Mouse (Mus musculus): Measurements from ENCODE around the gene Tap1. TPM values are rescaled to one million over a fixed set of nuclear protein-coding genes. Genes with fewer than 3 reads are reported as not detected.

Gene Tap1
- polyA plus RNA-seq, 1 experiment = 0.06 TPM

DNA sequence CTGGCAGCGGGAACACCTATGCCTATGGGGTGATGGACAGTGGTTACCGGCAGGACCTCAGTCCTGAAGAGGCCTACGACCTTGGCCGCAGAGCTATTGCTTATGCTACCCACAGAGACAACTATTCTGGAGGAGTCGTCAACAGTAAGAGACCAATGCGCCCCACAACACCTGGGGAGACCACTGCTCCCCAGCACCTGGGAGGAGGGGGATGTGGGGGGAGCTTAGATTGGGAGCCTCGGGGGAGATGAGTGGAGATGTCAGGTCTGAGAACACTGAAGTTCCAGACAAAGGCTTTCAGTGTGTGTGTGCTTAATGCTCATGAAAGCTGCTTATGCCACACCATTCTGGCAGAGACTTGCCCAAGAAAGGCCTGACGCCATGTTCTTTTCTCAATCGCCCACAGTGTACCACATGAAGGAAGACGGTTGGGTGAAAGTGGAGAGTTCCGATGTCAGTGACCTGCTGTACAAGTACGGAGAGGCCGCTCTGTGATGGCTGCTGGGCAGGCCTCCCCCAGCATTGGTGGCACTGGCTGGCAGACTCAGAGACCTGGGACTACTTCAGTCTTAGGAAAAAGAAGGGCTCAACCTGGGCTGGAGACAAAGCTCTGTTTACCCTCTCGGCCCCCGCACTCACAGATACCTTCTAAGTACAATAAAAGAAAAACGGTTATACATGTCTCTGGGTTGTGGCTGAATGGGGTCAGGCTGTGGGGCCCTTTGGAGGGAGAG lies 13.6 kb downstream of the Tap1 start:
- no peak for TF ChIP-seq GATA1 (IDR thresholded peaks at IDR 0.05; ENCODE audit: low read length)
- no peak for TF ChIP-seq TAL1 (IDR thresholded peaks at IDR 0.05; ENCODE audit: low read length)
- peaks cover 38% of the 10 kb centered on the region for H3K4me1 ChIP-seq (ENCODE audit: control insufficient read depth)
- no peaks in the 10 kb centered on the region for H3K9me3 ChIP-seq (ENCODE audit: control insufficient read depth, low read length)
- H3K4me3 ChIP-seq (replicated peaks) = no peak overlapping the region
- H3K36me3 ChIP-seq (ENCODE audit: control insufficient read depth) = no peaks in the 10 kb centered on the region
- peaks cover 39% of the 10 kb centered on the region for H3K27me3 ChIP-seq (ENCODE audit: control insufficient read depth)

DNA sequence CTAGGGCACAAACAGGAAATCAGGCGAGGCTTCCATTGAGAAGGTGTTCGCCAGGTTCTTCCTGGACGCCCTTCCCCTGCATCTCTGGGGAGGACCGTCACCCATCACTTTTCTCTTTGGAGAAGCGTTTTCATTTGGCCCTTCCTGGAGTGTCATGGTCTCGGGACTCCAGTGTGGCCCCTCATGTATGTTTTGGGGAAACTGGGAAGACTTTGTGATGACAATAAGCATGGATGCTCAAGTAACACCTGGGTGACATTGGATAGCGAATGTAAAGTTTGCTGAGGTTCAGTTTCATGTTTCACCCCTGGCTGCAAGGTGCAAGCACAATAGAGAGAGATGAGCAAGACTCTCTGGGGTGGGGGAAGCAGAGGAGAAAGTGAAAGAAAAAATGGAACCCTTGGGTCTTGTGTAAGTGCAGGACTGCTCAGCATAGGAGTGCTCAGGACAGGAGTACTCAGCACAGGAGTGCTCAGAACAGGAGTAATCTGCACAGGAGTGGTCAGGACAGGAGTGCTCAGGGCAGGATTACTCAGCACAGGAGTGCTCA lies 14.2 kb downstream of the Tap1 start:
- H3K36me3 ChIP-seq (ENCODE audit: control insufficient read depth) = no peaks in the 10 kb centered on the region
- H3K4me3 ChIP-seq (replicated peaks) = no peak overlapping the region
- TF ChIP-seq TAL1 (IDR thresholded peaks at IDR 0.05; ENCODE audit: low read length) (no peak), GATA1 (IDR thresholded peaks at IDR 0.05; ENCODE audit: low read length) (no peak)
- H3K4me1 ChIP-seq (ENCODE audit: control insufficient read depth) = peaks cover 39% of the 10 kb centered on the region
- H3K27me3 ChIP-seq (ENCODE audit: control insufficient read depth) = peaks cover 32% of the 10 kb centered on the region
- H3K9me3 ChIP-seq (ENCODE audit: control insufficient read depth, low read length) = no peaks in the 10 kb centered on the region

DNA sequence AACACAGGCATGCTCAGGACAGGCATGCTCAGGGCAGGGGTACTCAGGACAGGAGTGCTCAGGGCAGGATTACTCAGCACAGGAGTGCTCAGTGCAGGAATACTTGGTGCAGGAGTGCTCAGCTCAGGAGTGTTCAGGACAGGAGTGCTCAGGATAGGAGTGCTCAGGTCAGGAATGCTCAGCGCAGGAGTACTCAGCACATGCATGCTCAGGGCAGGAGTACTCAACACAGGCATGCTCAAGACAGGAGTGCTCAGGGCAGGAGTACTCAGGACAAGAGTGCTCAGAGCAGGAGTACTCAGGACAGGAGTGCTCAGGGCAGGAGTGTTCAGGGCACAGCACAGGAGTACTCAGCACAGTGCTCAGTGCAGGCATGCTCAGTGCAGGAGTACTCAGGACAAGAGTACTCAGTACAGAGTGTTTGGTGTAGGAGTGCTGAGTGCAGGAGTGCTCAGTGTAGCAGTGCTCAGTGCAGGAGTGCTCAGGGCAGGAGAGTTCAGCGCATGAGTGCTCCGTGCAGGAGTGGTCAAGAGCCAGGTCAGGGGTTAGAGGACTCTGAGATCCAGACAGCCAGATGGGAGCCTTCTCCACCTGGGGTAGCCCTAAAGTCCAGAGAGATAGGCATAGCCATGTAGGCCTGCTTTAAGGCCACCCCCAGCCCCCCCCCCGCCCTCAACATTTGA lies 15.5 kb downstream of the Tap1 start:
- Histone ChIP-seq H3K9me3 (ENCODE audit: control insufficient read depth, low read length) (no peaks in the 10 kb centered on the region), H3K27me3 (ENCODE audit: control insufficient read depth) (peaks cover 19% of the 10 kb centered on the region), H3K4me1 (ENCODE audit: control insufficient read depth) (peaks cover 32% of the 10 kb centered on the region), H3K4me3 (replicated peaks) (no peak overlapping the region), H3K36me3 (ENCODE audit: control insufficient read depth) (no peaks in the 10 kb centered on the region)
- TF ChIP-seq GATA1 (IDR thresholded peaks at IDR 0.05; ENCODE audit: low read length) (no peak), TAL1 (IDR thresholded peaks at IDR 0.05; ENCODE audit: low read length) (no peak)

DNA sequence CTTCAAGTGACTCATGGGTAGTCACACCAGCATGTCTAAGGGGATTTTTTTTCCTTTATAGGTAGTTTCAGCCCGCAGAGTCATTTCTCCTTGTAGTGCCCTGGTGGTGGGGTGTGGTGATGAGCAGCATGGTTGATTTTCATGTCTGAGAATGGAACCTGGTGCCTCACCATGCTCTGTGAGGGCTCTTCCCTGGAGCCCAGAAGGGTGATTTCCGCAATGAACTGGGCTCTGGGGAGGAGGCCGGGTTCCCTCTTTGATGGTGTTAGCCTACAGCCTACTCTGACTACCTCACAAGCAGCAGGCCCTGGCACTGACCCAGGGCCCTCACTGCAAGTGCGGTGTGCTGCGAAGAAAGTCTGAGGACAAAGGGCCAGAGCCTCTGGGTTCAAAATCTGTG lies 16.1 kb downstream of the Tap1 start, which contains the start of gene Tap2:
Gene Tap2 (plus strand): TSS at position 84 of the 400 bp plus-strand sequence.
- Histone ChIP-seq H3K4me3 (replicated peaks) (peak within 1 kb of the TSS; percentile 99), H3K36me3 (ENCODE audit: control insufficient read depth) (no peaks in the 10 kb centered on the region), H3K27me3 (ENCODE audit: control insufficient read depth) (peaks cover 14% of the 10 kb centered on the region), H3K4me1 (ENCODE audit: control insufficient read depth) (peaks cover 28% of the 10 kb centered on the region), H3K9me3 (ENCODE audit: control insufficient read depth, low read length) (no peaks in the 10 kb centered on the region)
- TF ChIP-seq GATA1 (IDR thresholded peaks at IDR 0.05; ENCODE audit: low read length) (no peak), TAL1 (IDR thresholded peaks at IDR 0.05; ENCODE audit: low read length) (no peak)

DNA sequence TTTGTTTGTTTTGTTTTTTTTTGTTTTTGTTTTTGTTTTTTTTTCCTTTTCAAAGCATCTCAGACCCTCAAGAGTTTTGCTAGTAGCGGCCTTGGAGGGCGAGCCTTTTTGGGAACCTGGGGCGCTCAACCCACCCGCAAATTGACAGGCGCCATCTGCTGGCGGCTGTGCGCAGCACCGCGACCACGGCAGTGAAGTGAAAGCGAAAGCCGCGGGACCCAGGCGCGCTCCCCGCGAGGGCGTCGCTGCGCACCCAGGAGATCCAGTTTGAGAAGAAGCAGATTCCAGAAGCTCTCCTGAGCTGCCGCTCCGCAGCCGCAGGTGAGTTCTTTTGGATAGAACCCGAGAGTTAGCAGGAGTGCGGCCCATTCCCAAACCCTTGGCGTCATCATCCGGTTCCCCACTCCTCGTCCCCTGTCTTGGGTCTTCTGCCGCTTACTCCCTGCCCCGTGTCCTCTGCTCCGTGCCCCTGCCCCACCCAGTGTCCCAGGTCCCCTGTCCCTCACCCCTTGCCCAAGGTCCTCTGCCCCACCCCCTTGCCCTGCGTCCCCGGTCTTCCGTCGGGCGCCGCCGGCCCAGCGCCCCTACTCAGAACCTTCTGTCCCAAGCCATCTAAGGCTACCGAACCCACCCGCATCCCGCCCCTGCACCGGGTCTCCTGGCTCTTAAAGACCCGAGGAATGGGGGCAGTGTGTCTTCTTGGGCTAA lies 17.1 kb downstream of the Tap1 start:
- H3K36me3 ChIP-seq (ENCODE audit: control insufficient read depth) = no peaks in the 10 kb centered on the region
- TF ChIP-seq TAL1 (IDR thresholded peaks at IDR 0.05; ENCODE audit: low read length) (no peak), GATA1 (IDR thresholded peaks at IDR 0.05; ENCODE audit: low read length) (no peak)
- H3K4me3 ChIP-seq (replicated peaks) = peak overlapping the region; percentile 99
- H3K4me1 ChIP-seq (ENCODE audit: control insufficient read depth) = peaks cover 28% of the 10 kb centered on the region
- peaks cover 5% of the 10 kb centered on the region; the same call in 1 of the 2 replicates for H3K27me3 ChIP-seq (ENCODE audit: control insufficient read depth)
- no peaks in the 10 kb centered on the region for H3K9me3 ChIP-seq (ENCODE audit: control insufficient read depth, low read length)

DNA sequence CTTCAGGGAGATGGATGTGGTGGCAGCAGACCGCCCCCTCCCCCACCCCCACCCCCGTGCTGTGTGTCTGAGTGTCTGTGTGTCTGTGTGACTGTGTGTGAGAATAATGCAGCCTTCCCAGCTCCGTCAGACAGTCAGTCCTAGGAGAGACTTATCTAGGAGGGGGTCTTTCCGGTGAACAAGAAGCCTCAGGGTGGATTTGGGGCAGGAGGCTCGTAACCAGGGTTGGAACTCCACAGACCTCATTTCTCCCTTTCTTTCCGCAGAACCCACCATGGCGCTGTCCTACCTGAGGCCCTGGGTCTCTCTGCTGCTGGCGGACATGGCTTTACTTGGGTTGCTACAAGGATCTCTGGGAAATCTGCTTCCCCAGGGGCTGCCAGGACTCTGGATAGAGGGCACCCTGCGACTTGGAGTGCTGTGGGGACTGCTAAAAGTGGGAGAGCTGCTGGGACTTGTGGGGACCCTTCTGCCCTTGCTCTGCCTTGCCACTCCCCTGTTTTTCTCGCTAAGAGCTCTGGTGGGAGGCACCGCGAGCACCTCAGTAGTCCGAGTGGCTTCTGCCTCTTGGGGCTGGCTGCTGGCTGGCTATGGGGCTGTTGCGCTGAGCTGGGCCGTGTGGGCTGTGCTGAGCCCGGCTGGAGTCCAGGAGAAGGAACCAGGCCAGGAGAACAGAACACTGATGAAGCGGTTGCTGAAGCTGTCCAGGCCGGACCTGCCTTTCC lies 17.8 kb downstream of the Tap1 start:
- H3K27me3 ChIP-seq (ENCODE audit: control insufficient read depth) = peaks cover 4% of the 10 kb centered on the region; the same call in 1 of the 2 replicates
- H3K4me3 ChIP-seq (replicated peaks) = peak overlapping the region; percentile 99
- H3K9me3 ChIP-seq (ENCODE audit: control insufficient read depth, low read length) = 0 out of 2 replicates have a peak, but pooled peaks cover 2% of the 10 kb centered on the region
- TF ChIP-seq TAL1 (IDR thresholded peaks at IDR 0.05; ENCODE audit: low read length) = no peak
- peaks cover 28% of the 10 kb centered on the region for H3K4me1 ChIP-seq (ENCODE audit: control insufficient read depth)
- H3K36me3 ChIP-seq (ENCODE audit: control insufficient read depth) = no peaks in the 10 kb centered on the region

DNA sequence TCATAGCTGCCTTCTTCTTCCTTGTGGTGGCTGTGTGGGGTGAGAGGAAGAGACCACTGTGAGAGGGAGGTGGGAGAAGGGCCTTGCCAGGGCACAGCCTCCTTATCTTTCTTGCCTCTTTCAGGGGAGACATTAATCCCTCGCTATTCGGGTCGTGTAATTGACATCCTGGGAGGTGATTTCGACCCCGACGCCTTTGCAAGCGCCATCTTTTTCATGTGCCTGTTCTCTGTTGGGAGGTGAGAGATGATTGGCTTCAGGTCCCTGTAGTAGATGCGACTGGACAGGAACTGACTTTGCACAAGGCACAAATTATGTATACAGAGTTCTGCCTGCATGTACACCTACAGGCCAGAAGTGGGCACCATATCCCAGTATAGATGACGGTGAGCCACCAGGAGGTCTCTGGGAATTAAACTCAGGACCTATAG lies 18.4 kb downstream of the Tap1 start:
- Histone ChIP-seq H3K36me3 (ENCODE audit: control insufficient read depth) (no peaks in the 10 kb centered on the region), H3K4me3 (replicated peaks) (peak overlapping the region; percentile 99), H3K9me3 (ENCODE audit: control insufficient read depth, low read length) (0 out of 2 replicates have a peak, but pooled peaks cover 2% of the 10 kb centered on the region), H3K4me1 (ENCODE audit: control insufficient read depth) (peaks cover 33% of the 10 kb centered on the region), H3K27me3 (ENCODE audit: control insufficient read depth) (peaks cover 4% of the 10 kb centered on the region; the same call in 1 of the 2 replicates)
- TF ChIP-seq TAL1 (IDR thresholded peaks at IDR 0.05; ENCODE audit: low read length) (no peak), GATA1 (IDR thresholded peaks at IDR 0.05; ENCODE audit: low read length) (no peak)

DNA sequence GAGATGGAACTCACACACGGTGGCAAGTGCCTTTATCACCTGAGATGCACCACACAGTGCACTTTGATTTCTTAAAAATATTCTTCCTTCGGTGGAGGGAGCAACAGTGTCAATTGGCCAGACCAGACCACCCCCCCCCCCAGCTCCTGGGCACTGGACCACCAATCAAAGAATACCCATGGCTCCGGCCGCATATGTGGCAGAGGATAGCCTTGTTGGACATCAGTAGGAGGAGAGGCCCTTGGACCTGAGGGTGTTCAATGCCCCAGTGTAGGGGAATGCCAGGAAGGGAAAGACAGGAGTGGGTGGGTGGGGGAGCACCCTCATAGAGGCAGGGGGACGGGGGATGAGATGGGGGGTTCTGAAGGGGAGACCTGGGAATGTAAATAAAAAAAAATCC lies 19.4 kb downstream of the Tap1 start:
- TF ChIP-seq TAL1 (IDR thresholded peaks at IDR 0.05; ENCODE audit: low read length) (no peak), GATA1 (IDR thresholded peaks at IDR 0.05; ENCODE audit: low read length) (no peak)
- Histone ChIP-seq H3K4me1 (ENCODE audit: control insufficient read depth) (peaks cover 40% of the 10 kb centered on the region), H3K9me3 (ENCODE audit: control insufficient read depth, low read length) (0 out of 2 replicates have a peak, but pooled peaks cover 2% of the 10 kb centered on the region), H3K4me3 (replicated peaks) (no peak overlapping the region), H3K27me3 (ENCODE audit: control insufficient read depth) (peaks cover 9% of the 10 kb centered on the region), H3K36me3 (ENCODE audit: control insufficient read depth) (no peaks in the 10 kb centered on the region)
